Mouse (Mus musculus): ENCODE data around the gene Nup107. TPM values are rescaled to one million over a fixed set of nuclear protein-coding genes. Genes with fewer than 3 reads are reported as not detected.

Gene Nup107
- total and polyA plus RNA-seq, 3 experiments = 47.7 to 97.0 (median 82.0) TPM

- Histone ChIP-seq H3K27me3 (replicated peaks) (no peaks in the 10 kb centered on the region), H3K4me1 (ENCODE audit: control insufficient read depth in 1 of 2, insufficient read depth in 2 of 2) (peaks cover 0 to 14% of the 10 kb centered on the region in 2 experiments; a peak in 2 of 4 replicates), H3K9me3 (replicated peaks; ENCODE audit: low read length) (peaks cover 2% of the 10 kb centered on the region), H3K4me2 (ENCODE audit: insufficient read depth, low read depth, poor library complexity, severe bottlenecking) (no peak overlapping the region), H3K4me3 (replicated peaks in 1 of 3; ENCODE audit: low read depth in 2 of 3, low read length in 2 of 3, poor library complexity in 1 of 3) (no peak overlapping the region), H3K9ac (ENCODE audit: insufficient read depth, low read depth) (no peak overlapping the region), H3K79me2 (replicated peaks; ENCODE audit: control insufficient read depth, extremely low read depth, insufficient read depth, poor library complexity, severe bottlenecking) (no peaks in the 10 kb centered on the region), H3K27ac (ENCODE audit: insufficient read depth, low read depth) (no peak overlapping the region), H3K36me3 (replicated peaks in 1 of 2; ENCODE audit: control insufficient read depth in 1 of 2, insufficient read depth in 1 of 2, low read length in 1 of 2) (peaks cover 18 to 58% of the 10 kb centered on the region in 2 experiments)
- DNase-seq (ENCODE audit: extremely low read depth) = no peak
- dilution Hi-C loops (cut with MboI; ENCODE audit: extremely low pct_ligation_motif_present, extremely low pct_unique_long_range_greater_than_20kb, low sequenced_read_pairs) = no loop called here
- in situ Hi-C loops (cut with MboI; ENCODE audit: low pct_ligation_motif_present, low pct_unique_long_range_greater_than_20kb, low sequenced_read_pairs) = no loop called here
- TF ChIP-seq MAZ (IDR thresholded peaks at IDR 0.05; ENCODE audit: low read depth, low read length) (no peak), HCFC1 (IDR thresholded peaks at IDR 0.05; ENCODE audit: low read depth, low read length) (no peak), E2F4 (IDR thresholded peaks at IDR 0.05; ENCODE audit: insufficient replicate concordance, low read depth, low read length) (no peak), CHD1 (IDR thresholded peaks at IDR 0.05; ENCODE audit: low read depth, low read length) (no peak), UBTF (IDR thresholded peaks at IDR 0.05; ENCODE audit: low read depth, low read length) (no peak), POLR2AphosphoS2 (IDR thresholded peaks at IDR 0.05; ENCODE audit: low read depth, low read length) (no peak), KAT2A (IDR thresholded peaks at IDR 0.05; ENCODE audit: insufficient replicate concordance, low read length) (no peak), JUND (conservative IDR thresholded peaks at IDR 0.05; ENCODE audit: low read depth, low read length) (no peak), SMC3 (IDR thresholded peaks at IDR 0.05; ENCODE audit: low read depth, low read length) (no peak), RCOR1 (conservative IDR thresholded peaks at IDR 0.05; ENCODE audit: low read depth, low read length) (no peak), NELFE (IDR thresholded peaks at IDR 0.05; ENCODE audit: low read depth, low read length) (no peak), SIN3A (IDR thresholded peaks at IDR 0.05; ENCODE audit: low read length) (no peak), GABPA (IDR thresholded peaks at IDR 0.05; ENCODE audit: insufficient replicate concordance, low read depth, low read length) (no peak), IRF4 (IDR thresholded peaks at IDR 0.05; ENCODE audit: low read depth, low read length) (no peak), MYC (IDR thresholded peaks at IDR 0.05; ENCODE audit: low read depth, low read length) (no peak), ZNF384 (IDR thresholded peaks at IDR 0.05; ENCODE audit: low read depth, low read length) (no peak), USF1 (IDR thresholded peaks at IDR 0.05; ENCODE audit: low read depth, low read length) (no peak), MEF2A (IDR thresholded peaks at IDR 0.05; ENCODE audit: borderline replicate concordance, low read depth, low read length) (no peak), ZMIZ1 (IDR thresholded peaks at IDR 0.05; ENCODE audit: low read depth, low read length) (no peak), MXI1 (IDR thresholded peaks at IDR 0.05; ENCODE audit: low read depth, low read length) (no peak)
These were observed 49.3 kb downstream of the Nup107 start for GRCm38 (mm10) chr10:117743182-117743581.

GRCm38 (mm10) chr10:117742618-117743017 lies 49.9 kb downstream of the Nup107 start:
- H3K79me2 ChIP-seq (replicated peaks; ENCODE audit: control insufficient read depth, extremely low read depth, insufficient read depth, poor library complexity, severe bottlenecking) = no peaks in the 10 kb centered on the region
- H3K4me2 ChIP-seq (ENCODE audit: insufficient read depth, low read depth, poor library complexity, severe bottlenecking) = no peak overlapping the region
- in situ Hi-C loops (cut with MboI; ENCODE audit: low pct_ligation_motif_present, low pct_unique_long_range_greater_than_20kb, low sequenced_read_pairs) = no loop called here
- no peak overlapping the region for H3K4me3 ChIP-seq (replicated peaks in 1 of 3; ENCODE audit: low read depth in 2 of 3, low read length in 2 of 3, poor library complexity in 1 of 3)
- H3K9ac ChIP-seq (ENCODE audit: insufficient read depth, low read depth) = no peak overlapping the region
- H3K4me1 ChIP-seq (ENCODE audit: control insufficient read depth in 1 of 2, insufficient read depth in 2 of 2) = peaks cover 0 to 14% of the 10 kb centered on the region in 2 experiments; a peak in 2 of 4 replicates
- H3K27ac ChIP-seq (ENCODE audit: insufficient read depth, low read depth) = no peak overlapping the region
- dilution Hi-C loops (cut with MboI; ENCODE audit: extremely low pct_ligation_motif_present, extremely low pct_unique_long_range_greater_than_20kb, low sequenced_read_pairs) = no loop called here
- H3K9me3 ChIP-seq (replicated peaks; ENCODE audit: low read length) = peaks cover under 1% of the 10 kb centered on the region
- no peaks in the 10 kb centered on the region for H3K27me3 ChIP-seq (replicated peaks)
- DNase-seq (ENCODE audit: extremely low read depth) = no peak
- TF ChIP-seq USF2 (conservative IDR thresholded peaks at IDR 0.05; ENCODE audit: low read depth, low read length) (no peak), SMC3 (IDR thresholded peaks at IDR 0.05; ENCODE audit: low read depth, low read length) (no peak), BHLHE40 (IDR thresholded peaks at IDR 0.05; ENCODE audit: low read depth, low read length) (no peak), MAZ (IDR thresholded peaks at IDR 0.05; ENCODE audit: low read depth, low read length) (no peak), TBP (conservative IDR thresholded peaks at IDR 0.05; ENCODE audit: low read depth, low read length) (no peak), ETS1 (conservative IDR thresholded peaks at IDR 0.05; ENCODE audit: low read depth, low read length) (no peak)
- peaks cover 20 to 56% of the 10 kb centered on the region in 2 experiments for H3K36me3 ChIP-seq (replicated peaks in 1 of 2; ENCODE audit: control insufficient read depth in 1 of 2, insufficient read depth in 1 of 2, low read length in 1 of 2)

Measured in CH12.LX (cell line).